Mouse (Mus musculus): ENCODE data around the gene Cend1. TPM values are rescaled to one million over a fixed set of nuclear protein-coding genes. Genes with fewer than 3 reads are reported as not detected.

Cend1 gene
- polyA plus RNA-seq, 1 experiment from 2014 or later, result not detected

DNA sequence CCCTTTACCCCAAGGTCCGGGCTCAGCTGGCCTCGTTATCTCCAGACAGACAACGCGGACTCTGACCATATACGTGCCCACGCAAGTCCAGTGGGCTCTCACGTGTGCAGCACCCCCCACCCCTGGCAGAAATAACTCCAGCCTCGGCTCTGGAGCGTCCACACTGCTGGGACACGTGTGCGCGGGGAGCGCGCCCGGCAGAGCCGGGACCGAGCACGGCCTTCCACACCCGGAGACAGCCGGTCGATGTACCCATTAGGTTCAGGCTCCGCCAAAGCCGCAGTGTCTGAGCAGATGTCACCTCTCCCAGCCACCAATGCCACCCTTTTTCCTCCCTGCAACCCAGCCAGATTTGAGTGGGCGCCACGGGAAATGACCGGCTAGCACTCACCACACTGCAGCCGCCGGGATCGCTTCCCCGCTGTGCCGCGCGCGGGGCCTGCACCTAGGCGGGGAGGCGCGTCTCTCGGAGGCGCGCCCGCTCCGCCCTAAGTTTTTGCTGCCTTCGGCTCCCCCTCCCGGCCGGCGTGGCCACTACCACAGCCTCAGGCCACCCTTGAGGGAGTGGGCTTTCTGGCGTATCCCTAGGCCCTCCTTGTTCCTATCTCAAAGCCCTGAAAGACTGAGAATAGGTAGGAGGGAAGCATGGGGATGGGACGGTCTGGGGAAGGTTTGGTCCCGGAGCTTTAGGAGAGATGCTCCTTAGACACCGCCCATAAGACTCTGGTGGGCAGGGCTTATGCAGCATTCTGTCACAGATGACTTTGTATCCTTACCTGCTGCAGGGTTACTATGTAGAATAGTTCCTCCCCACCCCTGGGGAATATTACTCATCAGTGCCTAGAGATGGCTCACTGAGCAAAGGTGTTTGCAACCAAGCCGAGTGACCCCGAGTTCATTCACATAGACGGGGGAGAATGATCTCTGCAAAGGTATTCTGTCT is 8.2 kb upstream of the Cend1 start, which contains the start of gene Slc25a22:
Gene Slc25a22 (minus strand): TSS at position 715 of the 943 bp plus-strand sequence.
- Histone ChIP-seq H3K9me3 (ENCODE audit: low read length) (no peaks in the 10 kb centered on the region), H3K9ac (replicated peaks) (peak within 1 kb of the TSS; percentile 78), H3K36me3 (replicated peaks; ENCODE audit: insufficient read depth, low read length) (peaks cover 36% of the 10 kb centered on the region), H3K27me3 (ENCODE audit: insufficient read depth, low read length) (no peaks in the 10 kb centered on the region), H3K4me3 (ENCODE audit: low read depth, low read length) (peak within 1 kb of the TSS; percentile 82), H3K4me1 (ENCODE audit: insufficient read depth) (peaks cover 50% of the 10 kb centered on the region), H3K27ac (ENCODE audit: low read depth) (peak within 1 kb of the TSS; percentile 86), H3K4me2 (ENCODE audit: low read depth, low read length) (peak within 1 kb of the TSS; percentile 93)
- ATAC-seq (peak; percentile 81), DNase-seq (peak; percentile 89)
- TF ChIP-seq EP300 (IDR thresholded peaks at IDR 0.05; ENCODE audit: low read depth) (no peak; the same call in 1 of the 2 replicates), CTCF (IDR thresholded peaks at IDR 0.05; ENCODE audit: low read depth) (peak; percentile 87)
- 8% methylated on average over 47 of the region's 53 CpGs for WGBS (ENCODE audit: insufficient replicate concordance)

DNA sequence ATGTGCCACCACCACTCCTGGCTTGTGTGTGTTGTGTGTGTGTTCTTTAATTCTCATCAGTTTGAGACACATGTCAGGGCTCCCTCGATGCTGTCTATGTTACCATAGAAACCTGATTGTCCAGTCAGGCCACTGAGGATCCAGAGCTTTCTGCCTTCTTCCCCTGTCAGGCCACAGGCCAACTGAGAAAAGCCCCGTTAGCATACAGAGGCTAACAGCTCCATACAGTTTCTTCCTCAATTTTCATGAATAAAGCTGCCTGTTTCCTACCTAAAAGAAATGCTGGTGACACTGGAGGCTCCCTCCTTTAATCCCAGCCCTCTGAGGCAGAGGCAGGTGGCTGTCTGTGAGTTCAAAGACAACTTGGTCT is 7.2 kb upstream of the Cend1 start:
- DNase-seq (no peak), ATAC-seq (no peak)
- peak overlapping the region; percentile 82 for H3K4me3 ChIP-seq (ENCODE audit: low read depth, low read length)
- peak overlapping the region; percentile 93 for H3K4me2 ChIP-seq (ENCODE audit: low read depth, low read length)
- 39% methylated on average over 2 of the region's 2 CpGs for WGBS (ENCODE audit: insufficient replicate concordance)
- H3K27me3 ChIP-seq (ENCODE audit: insufficient read depth, low read length), result no peaks in the 10 kb centered on the region
- H3K9me3 ChIP-seq (ENCODE audit: low read length), result no peaks in the 10 kb centered on the region
- peak overlapping the region; percentile 78; the same call in 1 of the 2 replicates for H3K9ac ChIP-seq (replicated peaks)
- no peak for TF ChIP-seq EP300 (IDR thresholded peaks at IDR 0.05; ENCODE audit: low read depth)
- no peak for TF ChIP-seq CTCF (IDR thresholded peaks at IDR 0.05; ENCODE audit: low read depth)
- peaks cover 48% of the 10 kb centered on the region for H3K4me1 ChIP-seq (ENCODE audit: insufficient read depth)
- H3K36me3 ChIP-seq (replicated peaks; ENCODE audit: insufficient read depth, low read length), result peaks cover 44% of the 10 kb centered on the region
- H3K27ac ChIP-seq (ENCODE audit: low read depth), result peak overlapping the region; percentile 86

DNA sequence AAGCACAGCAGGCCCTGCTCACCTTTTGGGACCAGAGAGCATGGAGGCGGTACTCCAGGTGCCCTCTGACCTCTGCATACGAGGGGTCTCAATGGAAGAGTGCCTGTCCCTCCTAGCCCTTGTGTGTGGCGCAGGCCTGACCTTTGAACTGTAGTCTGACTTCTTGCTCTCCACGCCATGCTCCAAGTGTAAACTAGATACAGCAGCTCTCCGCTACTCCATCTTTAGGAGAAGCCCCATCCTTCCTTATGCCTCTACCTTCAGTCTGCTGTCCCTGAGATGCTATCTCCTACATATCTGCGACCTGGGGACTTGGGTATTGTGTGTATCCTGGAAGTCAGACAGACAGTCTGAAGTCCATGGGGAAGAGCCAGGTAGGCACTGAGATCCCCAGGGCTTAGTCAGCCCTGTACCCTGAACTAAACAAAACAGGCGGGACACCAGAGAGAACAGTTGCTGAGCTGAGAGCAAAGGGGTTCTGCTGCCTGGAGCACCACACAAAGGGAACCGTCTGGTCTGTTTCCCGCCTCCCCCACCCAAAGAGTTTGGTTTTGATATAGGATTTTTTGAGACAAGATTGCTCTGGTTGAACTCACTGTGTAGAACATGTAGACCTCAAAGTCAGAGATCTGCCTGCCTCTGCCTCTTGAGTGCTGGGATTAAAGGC is 6.7 kb upstream of the Cend1 start:
- H3K4me1 ChIP-seq (ENCODE audit: insufficient read depth), result peaks cover 47% of the 10 kb centered on the region
- WGBS (ENCODE audit: insufficient replicate concordance), result 67% methylated on average over 9 of the region's 9 CpGs
- TF ChIP-seq CTCF (IDR thresholded peaks at IDR 0.05; ENCODE audit: low read depth) (no peak), EP300 (IDR thresholded peaks at IDR 0.05; ENCODE audit: low read depth) (no peak)
- H3K9ac ChIP-seq (replicated peaks), result peak overlapping the region; percentile 62
- no peak for ATAC-seq
- H3K27ac ChIP-seq (ENCODE audit: low read depth), result peak overlapping the region; percentile 86
- no peaks in the 10 kb centered on the region for H3K27me3 ChIP-seq (ENCODE audit: insufficient read depth, low read length)
- H3K4me3 ChIP-seq (ENCODE audit: low read depth, low read length), result peak overlapping the region; percentile 82; the same call in 1 of the 2 replicates
- peak; percentile 22 for DNase-seq
- H3K9me3 ChIP-seq (ENCODE audit: low read length), result no peaks in the 10 kb centered on the region
- H3K4me2 ChIP-seq (ENCODE audit: low read depth, low read length), result peak overlapping the region; percentile 93
- H3K36me3 ChIP-seq (replicated peaks; ENCODE audit: insufficient read depth, low read length), result peaks cover 44% of the 10 kb centered on the region

DNA sequence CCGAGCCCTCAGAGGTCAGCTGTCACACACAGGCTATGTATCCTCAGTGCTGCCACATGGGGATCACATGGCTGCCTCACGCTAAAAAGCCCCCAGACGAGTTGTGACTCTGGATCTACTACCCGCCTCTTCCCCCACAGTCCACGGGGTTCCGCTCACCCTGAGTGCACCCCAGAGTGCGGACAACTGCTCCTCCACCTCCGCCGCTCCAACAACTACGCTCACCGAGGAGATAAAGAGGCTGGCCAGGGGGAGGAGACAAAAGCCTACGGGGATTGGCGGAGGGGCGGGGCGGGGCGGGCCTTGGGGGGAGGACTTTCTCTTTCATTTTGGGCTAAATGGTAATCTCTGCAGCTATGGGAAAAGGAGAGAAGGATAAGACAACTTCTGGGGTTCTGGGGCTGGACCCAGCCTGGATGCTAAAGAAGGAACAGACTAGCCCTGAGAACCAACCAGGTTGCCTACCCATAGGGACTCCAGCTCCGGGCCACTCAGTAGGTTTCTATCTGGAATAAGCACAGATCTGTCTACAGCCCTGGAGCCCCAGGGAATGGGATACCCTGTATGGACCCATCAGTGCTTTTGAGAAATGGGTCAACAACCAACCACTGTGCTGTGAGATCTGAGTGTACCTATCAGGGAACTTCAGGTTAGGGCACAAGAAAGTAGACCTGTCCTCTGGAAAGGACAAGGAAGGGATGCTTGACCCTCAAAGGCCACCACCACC is 6.0 kb upstream of the Cend1 start:
- peaks cover 40% of the 10 kb centered on the region for H3K4me1 ChIP-seq (ENCODE audit: insufficient read depth)
- H3K4me3 ChIP-seq (ENCODE audit: low read depth, low read length), result peak overlapping the region; percentile 57
- 2% methylated on average over 17 of the region's 17 CpGs for WGBS (ENCODE audit: insufficient replicate concordance)
- peak overlapping the region; percentile 86 for H3K27ac ChIP-seq (ENCODE audit: low read depth)
- no peaks in the 10 kb centered on the region for H3K27me3 ChIP-seq (ENCODE audit: insufficient read depth, low read length)
- peak overlapping the region; percentile 93 for H3K4me2 ChIP-seq (ENCODE audit: low read depth, low read length)
- H3K9me3 ChIP-seq (ENCODE audit: low read length), result no peaks in the 10 kb centered on the region
- H3K36me3 ChIP-seq (replicated peaks; ENCODE audit: insufficient read depth, low read length), result peaks cover 46% of the 10 kb centered on the region
- H3K9ac ChIP-seq (replicated peaks), result peak overlapping the region; percentile 62
- peak; percentile 88 for DNase-seq
- peak; percentile 6; the same call in 1 of the 2 replicates for TF ChIP-seq CTCF (IDR thresholded peaks at IDR 0.05; ENCODE audit: low read depth)
- TF ChIP-seq EP300 (IDR thresholded peaks at IDR 0.05; ENCODE audit: low read depth), result no peak
- ATAC-seq, result peak; percentile 56

DNA sequence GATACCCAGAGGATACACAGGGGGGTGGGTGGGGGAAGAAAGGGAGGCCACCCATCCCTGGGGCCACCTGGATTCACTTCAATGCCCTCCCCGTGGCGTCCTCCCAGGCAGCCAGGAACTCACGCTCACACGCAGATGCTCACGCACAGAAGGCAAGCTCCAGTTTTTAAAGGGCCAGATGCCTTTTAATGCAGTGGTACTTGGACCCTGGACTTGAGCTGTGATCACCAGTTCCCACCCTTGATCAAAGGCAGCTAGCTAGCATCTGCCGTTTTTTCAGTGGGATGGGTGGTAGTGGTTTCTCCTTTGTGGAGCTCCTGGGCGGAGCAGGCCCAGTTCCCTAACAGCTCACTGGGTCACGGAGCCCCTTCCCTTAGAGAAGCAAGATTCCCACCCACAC is 5.2 kb upstream of the Cend1 start:
- H3K9me3 ChIP-seq (ENCODE audit: low read length), result no peaks in the 10 kb centered on the region
- no peaks in the 10 kb centered on the region for H3K27me3 ChIP-seq (ENCODE audit: insufficient read depth, low read length)
- no peak for ATAC-seq
- peak overlapping the region; percentile 86 for H3K27ac ChIP-seq (ENCODE audit: low read depth)
- H3K4me3 ChIP-seq (ENCODE audit: low read depth, low read length), result peak overlapping the region; percentile 57
- TF ChIP-seq EP300 (IDR thresholded peaks at IDR 0.05; ENCODE audit: low read depth) (no peak), CTCF (IDR thresholded peaks at IDR 0.05; ENCODE audit: low read depth) (no peak)
- peak; percentile 34 for DNase-seq
- WGBS (ENCODE audit: insufficient replicate concordance), result 34% methylated on average over 8 of the region's 8 CpGs
- peaks cover 38% of the 10 kb centered on the region for H3K36me3 ChIP-seq (replicated peaks; ENCODE audit: insufficient read depth, low read length)
- peak overlapping the region; percentile 93 for H3K4me2 ChIP-seq (ENCODE audit: low read depth, low read length)
- H3K9ac ChIP-seq (replicated peaks), result peak overlapping the region; percentile 62
- H3K4me1 ChIP-seq (ENCODE audit: insufficient read depth), result peaks cover 39% of the 10 kb centered on the region
